Mouse (Mus musculus) C2C12 (cell line): Measurements from ENCODE around the gene Syt2.

Source experiments
- CEBPB ChIP-seq: IDR thresholded peaks from one replicate; pipeline ENCODE4 v1.6.1; 2011; ENCODE audit warnings: low read depth, mild to moderate bottlenecking, control low read depth, moderate library complexity
- CTCF ChIP-seq: IDR thresholded peaks from one replicate; pipeline ENCODE4 v1.5.1; 2011; ENCODE audit not compliant: control insufficient read depth, insufficient read depth, insufficient read length

DNA sequence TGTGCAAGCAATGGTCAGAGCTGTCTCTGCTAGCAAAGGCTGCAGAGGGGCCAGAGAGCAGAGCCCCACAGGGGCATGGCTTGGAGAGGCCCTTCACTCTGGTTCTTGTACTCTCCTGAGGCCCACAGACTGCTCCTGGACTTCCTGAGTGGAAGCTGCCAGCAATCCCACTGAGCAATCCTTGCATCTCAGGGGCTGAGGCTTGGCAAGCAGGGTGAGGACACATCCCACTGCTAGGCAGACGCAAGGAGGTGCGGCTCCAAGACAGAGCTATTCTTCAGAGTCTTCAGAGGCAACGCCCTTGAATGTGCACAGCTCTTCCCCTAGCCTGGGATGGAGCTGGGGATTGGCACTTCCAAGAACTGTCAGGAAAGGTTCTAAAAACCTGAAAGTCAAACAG lies 110.8 kb downstream of the Syt2 start:
- TF ChIP-seq CTCF (no peak), CEBPB (no peak)
